Mouse (Mus musculus): ENCODE measurements around the gene Tmem211. TPM values are rescaled to one million over a fixed set of nuclear protein-coding genes. Genes with fewer than 3 reads are reported as not detected.

Gene Tmem211
- total RNA-seq, 1 experiment from 2014 or later = not detected

GRCm38 (mm10) chr5:113280138-113280856, 53.6 kb downstream of the Tmem211 start:
- peak; percentile 61 for DNase-seq

- no peak for DNase-seq
Observed at GRCm38 (mm10) chr5:113281557-113281956, 54.8 kb downstream of the Tmem211 start.

GRCm38 (mm10) chr5:113283726-113284125, 57.0 kb downstream of the Tmem211 start:
- no peak for DNase-seq

GRCm38 (mm10) chr5:113285541-113285940, 58.8 kb downstream of the Tmem211 start:
- no peak for DNase-seq

- DNase-seq = no peak
Observed at GRCm38 (mm10) chr5:113286048-113286447, 59.3 kb downstream of the Tmem211 start.

- peak; percentile 64 for DNase-seq
Observed at GRCm38 (mm10) chr5:113286591-113287520, 60.1 kb downstream of the Tmem211 start.

- no peak for DNase-seq
Observed at GRCm38 (mm10) chr5:113287762-113288161, 61.1 kb downstream of the Tmem211 start.

GRCm38 (mm10) chr5:113288490-113288889, 61.8 kb downstream of the Tmem211 start:
- no peak for DNase-seq

Other genes with a start within 250 kb of the Tmem211 start
- 36.7 and 37.5 TPM in 2 replicates for gene Grk3, start 211.1 kb upstream of the Tmem211 start, total RNA-seq (2021)
- gene Crybb2, start 156.8 kb upstream of the Tmem211 start, total RNA-seq (2021) = not detected in 2 replicates
- gene Crybb3, start 145.3 kb upstream of the Tmem211 start, total RNA-seq (2021) = 1.4 and 2.2 TPM in 2 replicates
- 18.2 and 20.7 TPM in 2 replicates for gene 2900026A02Rik, start 5.7 kb upstream of the Tmem211 start, total RNA-seq (2021)
- gene Sgsm1, start 83.9 kb downstream of the Tmem211 start, total RNA-seq (2021) = 8.8 and 10.4 TPM in 2 replicates
- gene Aym1, start 130.4 kb downstream of the Tmem211 start, total RNA-seq (2021) = not detected in 2 replicates